Mouse (Mus musculus): ENCODE measurements at regions not wholly inside any gene's neighbourhood (a gene's known extent, or its start where the extent isn't known, plus 50 kb on each side); places are given as distances from the start of the nearest gene placed in this dataset.
A peak's percentile ranks its signal among the peaks of the same experiment; 100 is the strongest.

DNA sequence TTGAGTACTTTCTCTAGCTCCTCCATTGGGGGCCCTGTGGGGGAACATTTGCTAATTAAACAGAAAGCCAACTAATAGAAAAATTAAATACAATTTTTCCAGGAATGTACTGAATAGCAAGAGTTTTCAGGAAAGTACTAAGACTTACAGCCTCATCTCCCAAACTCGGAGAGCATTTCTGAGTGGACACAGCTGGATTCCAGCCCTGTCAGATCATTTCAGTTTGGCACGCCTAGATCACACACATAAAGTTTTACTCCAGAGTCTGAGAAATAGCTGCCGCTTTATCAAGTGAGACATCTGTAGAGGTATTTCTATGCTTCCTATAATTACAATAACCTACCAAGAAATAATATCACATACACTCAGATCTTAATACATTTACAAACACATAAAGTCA lies 470.7 kb downstream of the Rps29 start:
- Histone ChIP-seq H3K27ac (replicated peaks; ENCODE audit: low read depth, low read length) (no peak overlapping the region), H3K9me3 (ENCODE audit: control insufficient read depth, low read length) (no peaks in the 10 kb centered on the region), H3K4me2 (ENCODE audit: low read length) (no peak overlapping the region), H3K9ac (replicated peaks; ENCODE audit: low read length) (no peak overlapping the region), H3K4me1 (ENCODE audit: control insufficient read depth, insufficient read depth, low read length) (no peaks in the 10 kb centered on the region), H3K36me3 (ENCODE audit: control insufficient read depth, insufficient read depth, low read length) (no peaks in the 10 kb centered on the region), H3K4me3 (replicated peaks; ENCODE audit: low read depth, low read length) (no peak overlapping the region), H3K27me3 (ENCODE audit: control insufficient read depth, insufficient read depth, low read length) (no peaks in the 10 kb centered on the region)
- no peak for DNase-seq
- WGBS = 84% methylated on average over 3 of the region's 3 CpGs
- no peak for ATAC-seq (ENCODE audit: low FRiP score, low TSS enrichment)

DNA sequence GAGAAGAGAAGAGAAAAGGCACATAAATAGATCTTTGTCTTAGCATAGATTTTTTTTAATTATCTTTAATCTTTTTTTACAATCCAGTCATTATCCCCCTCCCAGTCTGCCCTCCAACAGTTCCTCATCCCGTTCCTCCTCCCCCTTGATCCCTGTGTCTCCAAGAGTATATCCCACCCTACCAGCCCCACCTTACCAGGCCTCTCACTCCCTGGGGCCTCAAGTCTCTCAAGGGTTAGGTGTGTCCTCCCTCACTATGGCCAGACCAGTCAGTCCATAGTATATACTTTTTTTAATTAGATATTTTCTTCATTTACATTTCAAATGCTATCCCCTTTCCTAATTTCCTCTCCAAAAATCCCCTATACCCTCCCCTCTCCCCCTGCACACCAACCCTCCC lies 475.1 kb downstream of the Rps29 start:
- no peaks in the 10 kb centered on the region for H3K36me3 ChIP-seq (ENCODE audit: control insufficient read depth, insufficient read depth, low read length)
- WGBS = 25% methylated on average over 1 of the region's 1 CpGs
- no peaks in the 10 kb centered on the region for H3K27me3 ChIP-seq (ENCODE audit: control insufficient read depth, insufficient read depth, low read length)
- H3K4me3 ChIP-seq (replicated peaks; ENCODE audit: low read depth, low read length) = no peak overlapping the region
- no peaks in the 10 kb centered on the region for H3K4me1 ChIP-seq (ENCODE audit: control insufficient read depth, insufficient read depth, low read length)
- H3K9me3 ChIP-seq (ENCODE audit: control insufficient read depth, low read length) = no peaks in the 10 kb centered on the region
- no peak overlapping the region for H3K27ac ChIP-seq (replicated peaks; ENCODE audit: low read depth, low read length)
- no peak for DNase-seq
- H3K4me2 ChIP-seq (ENCODE audit: low read length) = no peak overlapping the region
- ATAC-seq (ENCODE audit: low FRiP score, low TSS enrichment) = no peak
- no peak overlapping the region for H3K9ac ChIP-seq (replicated peaks; ENCODE audit: low read length)

DNA sequence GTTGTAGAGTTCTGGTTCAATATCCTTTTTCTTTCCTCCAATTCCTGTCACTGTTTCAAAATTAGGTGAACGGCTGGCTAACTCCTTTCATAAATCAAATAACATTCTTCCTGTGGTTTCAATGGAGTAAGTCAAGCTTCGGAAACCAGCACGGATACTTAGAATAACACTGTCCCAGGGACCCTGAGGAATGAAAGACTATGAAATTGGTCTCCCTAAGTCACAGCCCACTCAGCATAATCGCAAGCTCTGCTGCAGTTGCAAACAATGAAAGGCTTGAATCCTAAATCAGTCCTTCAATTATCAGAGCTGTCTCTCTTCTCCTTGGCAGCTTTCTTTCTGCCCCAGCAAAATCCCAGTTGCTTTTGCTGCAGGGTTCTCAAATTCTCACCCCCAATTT lies 475.8 kb downstream of the Rps29 start:
- WGBS = 3% methylated on average over 4 of the region's 4 CpGs
- DNase-seq = peak; percentile 50

DNA sequence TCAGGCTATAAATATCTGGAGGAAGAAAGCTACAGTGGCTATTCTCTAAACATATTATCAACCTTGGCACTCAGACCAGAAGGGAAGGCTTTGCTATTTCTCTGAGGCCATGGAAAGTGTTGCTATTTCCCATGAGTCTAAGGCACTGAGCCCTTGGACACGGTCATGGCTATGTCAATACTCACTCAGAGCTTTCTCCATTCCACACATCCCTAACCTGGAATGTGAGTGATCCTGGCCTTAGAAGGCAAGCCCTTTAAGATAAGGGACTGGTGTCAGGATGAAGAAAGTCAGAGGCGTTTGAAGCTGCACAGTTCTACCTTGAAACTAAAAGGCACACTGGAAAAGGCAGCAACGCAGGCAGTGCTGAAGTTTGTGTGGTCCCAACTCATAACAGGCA lies 478.3 kb downstream of the Rps29 start:
- Histone ChIP-seq H3K9me3 (ENCODE audit: control insufficient read depth, low read length) (no peaks in the 10 kb centered on the region), H3K4me3 (replicated peaks; ENCODE audit: low read depth, low read length) (no peak overlapping the region), H3K9ac (replicated peaks; ENCODE audit: low read length) (no peak overlapping the region), H3K27ac (replicated peaks; ENCODE audit: low read depth, low read length) (no peak overlapping the region), H3K4me1 (ENCODE audit: control insufficient read depth, insufficient read depth, low read length) (no peaks in the 10 kb centered on the region), H3K36me3 (ENCODE audit: control insufficient read depth, insufficient read depth, low read length) (no peaks in the 10 kb centered on the region), H3K27me3 (ENCODE audit: control insufficient read depth, insufficient read depth, low read length) (no peaks in the 10 kb centered on the region), H3K4me2 (ENCODE audit: low read length) (no peak overlapping the region)
- ATAC-seq (ENCODE audit: low FRiP score, low TSS enrichment) (no peak), DNase-seq (no peak)
- 91% methylated on average over 3 of the region's 3 CpGs for WGBS

More for the DNA sequence above, 475.8 kb downstream of the Rps29 start:
- ATAC-seq (ENCODE audit: low FRiP score, low TSS enrichment) = peak; percentile 58; the same call in 1 of the 2 replicates
- Histone ChIP-seq H3K36me3 (ENCODE audit: control insufficient read depth, insufficient read depth, low read length) (no peaks in the 10 kb centered on the region), H3K4me1 (ENCODE audit: control insufficient read depth, insufficient read depth, low read length) (no peaks in the 10 kb centered on the region), H3K27ac (replicated peaks; ENCODE audit: low read depth, low read length) (peak overlapping the region; percentile 17; the same call in 1 of the 2 replicates), H3K4me2 (ENCODE audit: low read length) (no peak overlapping the region), H3K27me3 (ENCODE audit: control insufficient read depth, insufficient read depth, low read length) (no peaks in the 10 kb centered on the region), H3K4me3 (replicated peaks; ENCODE audit: low read depth, low read length) (no peak overlapping the region), H3K9me3 (ENCODE audit: control insufficient read depth, low read length) (no peaks in the 10 kb centered on the region), H3K9ac (replicated peaks; ENCODE audit: low read length) (no peak overlapping the region)

DNA sequence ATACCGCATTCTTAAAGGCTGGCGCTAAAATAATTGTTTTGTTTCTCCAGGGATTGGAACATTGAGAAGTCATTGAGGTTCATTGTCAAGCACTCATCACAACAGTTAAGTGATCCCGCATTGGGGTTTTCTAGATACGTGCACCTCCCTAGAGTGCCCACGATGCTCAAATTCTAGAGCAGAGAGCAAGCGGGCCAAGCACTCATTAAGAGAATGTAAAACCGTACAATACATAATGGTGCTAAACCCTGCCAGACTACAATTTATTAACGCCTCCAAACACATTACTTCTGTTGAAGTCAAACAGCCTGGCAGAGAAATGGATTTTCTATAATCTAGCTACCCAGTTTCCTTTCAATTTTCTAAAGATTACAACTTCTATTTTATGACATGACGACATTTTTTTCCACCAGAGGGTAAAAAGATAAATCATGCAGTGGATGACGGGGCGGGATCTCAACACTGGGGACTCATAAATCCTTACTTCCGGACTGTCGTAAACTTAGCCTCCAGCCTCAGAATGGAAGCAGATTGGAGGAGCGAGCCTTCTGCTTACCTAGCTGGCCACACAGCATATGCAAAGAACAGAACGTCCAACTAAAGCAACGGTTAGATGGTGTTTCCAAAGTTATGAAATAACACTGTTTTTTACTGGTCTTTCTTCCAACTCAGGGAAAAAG lies 482.8 kb downstream of the Rps29 start:
- no peak overlapping the region for H3K27ac ChIP-seq (replicated peaks; ENCODE audit: low read depth, low read length)
- no peaks in the 10 kb centered on the region for H3K9me3 ChIP-seq (ENCODE audit: control insufficient read depth, low read length)

DNA sequence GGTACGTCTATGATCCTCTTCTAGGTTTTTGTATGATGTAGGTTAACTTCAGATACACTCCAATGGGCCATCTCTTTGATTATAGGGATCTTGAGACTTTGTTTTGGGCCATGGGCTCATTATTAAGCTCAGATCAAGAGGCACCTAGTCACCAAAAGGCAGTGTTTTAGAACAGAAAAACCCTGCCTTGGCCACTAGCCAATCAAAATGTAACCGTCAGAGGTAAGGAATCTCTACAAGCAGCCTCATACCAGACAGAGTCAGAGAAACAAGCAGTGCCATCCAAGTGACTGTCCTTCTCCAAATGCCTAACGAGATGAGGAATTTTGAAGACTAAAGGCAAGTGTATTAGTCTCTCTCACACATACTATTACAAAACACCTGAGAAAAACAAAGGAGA lies 487.0 kb downstream of the Rps29 start:
- WGBS = 88% methylated on average over 3 of the region's 3 CpGs
- H3K4me1 ChIP-seq (ENCODE audit: control insufficient read depth, insufficient read depth, low read length) = no peaks in the 10 kb centered on the region
- ATAC-seq (ENCODE audit: low FRiP score, low TSS enrichment) (no peak), DNase-seq (no peak)
- H3K9ac ChIP-seq (replicated peaks; ENCODE audit: low read length) = no peak overlapping the region
- no peak overlapping the region for H3K27ac ChIP-seq (replicated peaks; ENCODE audit: low read depth, low read length)
- no peaks in the 10 kb centered on the region for H3K36me3 ChIP-seq (ENCODE audit: control insufficient read depth, insufficient read depth, low read length)
- H3K9me3 ChIP-seq (ENCODE audit: control insufficient read depth, low read length) = no peaks in the 10 kb centered on the region
- no peaks in the 10 kb centered on the region for H3K27me3 ChIP-seq (ENCODE audit: control insufficient read depth, insufficient read depth, low read length)
- H3K4me2 ChIP-seq (ENCODE audit: low read length) = no peak overlapping the region
- no peak overlapping the region for H3K4me3 ChIP-seq (replicated peaks; ENCODE audit: low read depth, low read length)

More for the DNA sequence above, 482.8 kb downstream of the Rps29 start:
- DNase-seq = no peak
- H3K9ac ChIP-seq (replicated peaks; ENCODE audit: low read length) = no peak overlapping the region
- 91% methylated on average over 16 of the region's 16 CpGs for WGBS
- H3K36me3 ChIP-seq (ENCODE audit: control insufficient read depth, insufficient read depth, low read length) = no peaks in the 10 kb centered on the region
- H3K4me1 ChIP-seq (ENCODE audit: control insufficient read depth, insufficient read depth, low read length) = no peaks in the 10 kb centered on the region
- H3K4me3 ChIP-seq (replicated peaks; ENCODE audit: low read depth, low read length) = no peak overlapping the region
- no peaks in the 10 kb centered on the region for H3K27me3 ChIP-seq (ENCODE audit: control insufficient read depth, insufficient read depth, low read length)
- no peak overlapping the region for H3K4me2 ChIP-seq (ENCODE audit: low read length)
- ATAC-seq (ENCODE audit: low FRiP score, low TSS enrichment) = no peak

DNA sequence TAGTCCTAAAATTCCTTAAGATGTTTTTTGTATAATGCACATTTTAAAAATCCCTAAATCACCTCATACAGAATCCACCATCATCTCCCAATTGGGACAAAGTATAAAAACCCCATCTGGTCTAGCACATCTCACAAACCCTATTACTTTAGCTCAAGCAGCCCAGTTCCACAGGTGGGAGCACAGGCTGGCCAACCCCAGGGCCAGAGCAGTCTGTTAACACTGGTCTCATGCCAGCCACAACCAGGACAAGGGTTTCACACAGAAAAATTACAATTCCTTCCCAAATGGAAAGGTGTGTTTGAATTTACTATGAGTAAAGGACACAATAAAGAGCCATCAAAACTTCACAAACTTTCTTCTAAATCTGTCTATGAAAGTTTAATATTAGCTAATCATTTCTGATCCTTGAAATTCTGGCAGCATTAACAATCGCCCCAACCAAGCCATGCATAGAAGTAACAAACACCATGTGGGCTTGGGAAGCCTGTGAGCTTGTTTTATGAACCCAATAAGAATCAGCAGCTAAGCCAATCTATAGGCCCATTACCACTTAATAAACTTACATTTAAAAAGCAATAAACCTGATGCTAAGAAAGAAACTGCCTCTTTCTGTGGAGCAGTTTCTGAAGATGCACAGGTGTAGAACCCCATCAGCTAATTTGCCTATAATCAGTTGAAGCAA lies 512.9 kb downstream of the Rps29 start:
- Histone ChIP-seq H3K4me2 (ENCODE audit: low read length) (no peak overlapping the region), H3K27ac (replicated peaks; ENCODE audit: low read depth, low read length) (no peak overlapping the region), H3K4me1 (ENCODE audit: control insufficient read depth, insufficient read depth, low read length) (no peaks in the 10 kb centered on the region), H3K27me3 (ENCODE audit: control insufficient read depth, insufficient read depth, low read length) (no peaks in the 10 kb centered on the region), H3K9me3 (ENCODE audit: control insufficient read depth, low read length) (no peaks in the 10 kb centered on the region), H3K4me3 (replicated peaks; ENCODE audit: low read depth, low read length) (no peak overlapping the region), H3K9ac (replicated peaks; ENCODE audit: low read length) (no peak overlapping the region), H3K36me3 (ENCODE audit: control insufficient read depth, insufficient read depth, low read length) (no peaks in the 10 kb centered on the region)
- ATAC-seq (ENCODE audit: low FRiP score, low TSS enrichment) (no peak), DNase-seq (no peak)
- 95% methylated on average over 1 of the region's 1 CpGs for WGBS

DNA sequence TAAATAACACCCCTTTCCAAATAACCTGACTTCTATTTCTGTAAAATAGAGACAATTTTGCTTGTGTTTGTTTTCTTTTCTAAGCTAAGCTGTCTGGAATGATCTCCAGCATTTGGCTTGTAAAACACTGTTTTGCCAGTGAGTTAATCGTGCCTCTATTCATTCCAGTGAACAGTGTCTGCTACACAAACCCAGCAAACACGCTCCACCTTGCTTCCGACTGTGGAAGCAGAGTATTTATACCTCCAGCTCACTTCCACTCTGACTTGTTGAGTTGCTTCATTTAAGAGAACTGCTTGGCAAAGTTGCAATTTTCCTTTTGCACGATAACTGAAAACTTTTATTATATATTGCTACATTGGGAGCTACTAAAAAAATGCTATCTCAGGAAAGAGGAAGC lies 515.3 kb downstream of the Rps29 start:
- H3K27me3 ChIP-seq (ENCODE audit: control insufficient read depth, insufficient read depth, low read length) = no peaks in the 10 kb centered on the region
- ATAC-seq (ENCODE audit: low FRiP score, low TSS enrichment) = no peak
- DNase-seq = no peak

DNA sequence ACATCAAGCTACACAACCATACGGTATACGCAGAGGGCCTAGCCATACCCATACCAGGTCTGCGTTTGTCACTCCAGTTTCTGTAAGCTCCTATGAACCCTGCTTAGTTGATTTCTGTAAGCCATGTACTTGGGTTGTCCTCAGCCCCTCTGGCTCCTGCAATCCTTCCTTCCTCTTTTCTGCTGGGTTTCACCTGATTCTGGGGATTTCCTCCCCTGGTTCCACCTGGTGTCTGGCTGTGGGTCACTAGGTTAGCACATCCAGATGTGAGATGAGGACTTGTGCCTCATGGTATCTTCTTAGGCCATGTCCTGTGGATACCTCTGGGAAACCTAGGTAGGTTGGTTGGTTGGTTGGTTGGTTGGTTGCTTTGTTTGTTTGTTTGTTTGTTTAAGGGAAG lies 526.5 kb downstream of the Rps29 start:
- no peak for ATAC-seq (ENCODE audit: low FRiP score, low TSS enrichment)
- Histone ChIP-seq H3K4me2 (ENCODE audit: low read length) (no peak overlapping the region), H3K36me3 (ENCODE audit: control insufficient read depth, insufficient read depth, low read length) (no peaks in the 10 kb centered on the region), H3K9me3 (ENCODE audit: control insufficient read depth, low read length) (no peaks in the 10 kb centered on the region), H3K4me1 (ENCODE audit: control insufficient read depth, insufficient read depth, low read length) (no peaks in the 10 kb centered on the region), H3K27me3 (ENCODE audit: control insufficient read depth, insufficient read depth, low read length) (no peaks in the 10 kb centered on the region), H3K4me3 (replicated peaks; ENCODE audit: low read depth, low read length) (no peak overlapping the region), H3K27ac (replicated peaks; ENCODE audit: low read depth, low read length) (no peak overlapping the region), H3K9ac (replicated peaks; ENCODE audit: low read length) (no peak overlapping the region)
- no peak for DNase-seq
- WGBS = 98% methylated on average over 3 of the region's 3 CpGs

More for the DNA sequence above, 515.3 kb downstream of the Rps29 start:
- no peaks in the 10 kb centered on the region for H3K9me3 ChIP-seq (ENCODE audit: control insufficient read depth, low read length)
- no peaks in the 10 kb centered on the region for H3K36me3 ChIP-seq (ENCODE audit: control insufficient read depth, insufficient read depth, low read length)
- H3K27ac ChIP-seq (replicated peaks; ENCODE audit: low read depth, low read length) = no peak overlapping the region
- no peak overlapping the region for H3K9ac ChIP-seq (replicated peaks; ENCODE audit: low read length)
- 95% methylated on average over 4 of the region's 4 CpGs for WGBS
- H3K4me3 ChIP-seq (replicated peaks; ENCODE audit: low read depth, low read length) = no peak overlapping the region
- no peak overlapping the region for H3K4me2 ChIP-seq (ENCODE audit: low read length)
- no peaks in the 10 kb centered on the region for H3K4me1 ChIP-seq (ENCODE audit: control insufficient read depth, insufficient read depth, low read length)

All from midbrain, embryonic 14.5 days (tissue).